Mouse (Mus musculus): Measurements from ENCODE around the gene Wdr93. TPM values are rescaled to one million over a fixed set of nuclear protein-coding genes. Genes with fewer than 3 reads are reported as not detected.

Gene Wdr93
- polyA plus RNA-seq, 1 experiment from 2014 or later = 1.3 TPM

- DNase-seq (ENCODE audit: low spot score) = no peak
- H3K27ac ChIP-seq (replicated peaks; ENCODE audit: low read depth, low read length) = no peak overlapping the region
- H3K9ac ChIP-seq (ENCODE audit: low read depth, low read length) = no peak overlapping the region
- no peaks in the 10 kb centered on the region for H3K9me3 ChIP-seq (ENCODE audit: control insufficient read depth, low read length)
- no peaks in the 10 kb centered on the region for H3K27me3 ChIP-seq (replicated peaks; ENCODE audit: control insufficient read depth, insufficient read depth, low read length)
- no peaks in the 10 kb centered on the region for H3K4me1 ChIP-seq (ENCODE audit: control insufficient read depth, insufficient read depth, low read length)
- WGBS = 70% methylated on average over 11 of the region's 11 CpGs
- H3K36me3 ChIP-seq (ENCODE audit: control insufficient read depth, insufficient read depth, low read length) = no peaks in the 10 kb centered on the region
- ATAC-seq (ENCODE audit: low read depth) = no peak
- H3K4me2 ChIP-seq (ENCODE audit: low read depth, low read length) = no peak overlapping the region
- no peak overlapping the region for H3K4me3 ChIP-seq (ENCODE audit: low read depth, low read length)
Measured at GRCm38 (mm10) chr7:79801391-79801790, 58.4 kb downstream of the Wdr93 start.

GRCm38 (mm10) chr7:79802037-79802436 lies 59.1 kb downstream of the Wdr93 start:
- Histone ChIP-seq H3K27me3 (replicated peaks; ENCODE audit: control insufficient read depth, insufficient read depth, low read length) (no peaks in the 10 kb centered on the region), H3K4me3 (ENCODE audit: low read depth, low read length) (no peak overlapping the region), H3K27ac (replicated peaks; ENCODE audit: low read depth, low read length) (no peak overlapping the region), H3K9me3 (ENCODE audit: control insufficient read depth, low read length) (no peaks in the 10 kb centered on the region), H3K36me3 (ENCODE audit: control insufficient read depth, insufficient read depth, low read length) (no peaks in the 10 kb centered on the region), H3K4me1 (ENCODE audit: control insufficient read depth, insufficient read depth, low read length) (no peaks in the 10 kb centered on the region), H3K9ac (ENCODE audit: low read depth, low read length) (no peak overlapping the region), H3K4me2 (ENCODE audit: low read depth, low read length) (no peak overlapping the region)
- ATAC-seq (ENCODE audit: low read depth) (no peak), DNase-seq (ENCODE audit: low spot score) (no peak)
- WGBS = 55% methylated on average over 5 of the region's 5 CpGs

DNA sequence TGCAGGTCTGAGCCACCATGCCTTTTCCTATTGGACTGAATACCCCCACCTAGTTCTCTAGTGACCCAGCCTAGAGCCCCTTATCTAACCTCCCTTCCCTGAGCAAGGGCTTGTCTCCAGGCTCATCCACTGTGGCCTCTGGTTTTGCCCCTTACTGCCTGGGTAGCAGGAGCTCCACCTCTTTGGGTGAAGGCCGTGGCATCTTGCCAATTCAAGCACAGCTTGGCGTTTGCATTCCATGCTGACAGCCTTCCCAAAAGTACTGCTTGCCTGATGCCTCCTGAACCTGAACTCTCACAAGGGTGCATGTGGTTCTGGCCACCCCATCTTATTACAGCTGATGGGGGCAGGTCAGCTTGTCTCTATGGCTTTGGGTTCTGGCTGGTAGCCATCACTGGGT lies 60.9 kb downstream of the Wdr93 start:
- Histone ChIP-seq H3K4me2 (ENCODE audit: low read depth, low read length) (no peak overlapping the region), H3K4me1 (ENCODE audit: control insufficient read depth, insufficient read depth, low read length) (no peaks in the 10 kb centered on the region), H3K36me3 (ENCODE audit: control insufficient read depth, insufficient read depth, low read length) (no peaks in the 10 kb centered on the region), H3K4me3 (ENCODE audit: low read depth, low read length) (no peak overlapping the region), H3K9ac (ENCODE audit: low read depth, low read length) (no peak overlapping the region), H3K27ac (replicated peaks; ENCODE audit: low read depth, low read length) (no peak overlapping the region), H3K9me3 (ENCODE audit: control insufficient read depth, low read length) (no peaks in the 10 kb centered on the region), H3K27me3 (replicated peaks; ENCODE audit: control insufficient read depth, insufficient read depth, low read length) (no peaks in the 10 kb centered on the region)
- DNase-seq (ENCODE audit: low spot score) (peak; percentile 63), ATAC-seq (ENCODE audit: low read depth) (0 out of 2 replicates have a peak, but pooled peaks have one; percentile 11)
- 38% methylated on average over 2 of the region's 2 CpGs for WGBS

DNA sequence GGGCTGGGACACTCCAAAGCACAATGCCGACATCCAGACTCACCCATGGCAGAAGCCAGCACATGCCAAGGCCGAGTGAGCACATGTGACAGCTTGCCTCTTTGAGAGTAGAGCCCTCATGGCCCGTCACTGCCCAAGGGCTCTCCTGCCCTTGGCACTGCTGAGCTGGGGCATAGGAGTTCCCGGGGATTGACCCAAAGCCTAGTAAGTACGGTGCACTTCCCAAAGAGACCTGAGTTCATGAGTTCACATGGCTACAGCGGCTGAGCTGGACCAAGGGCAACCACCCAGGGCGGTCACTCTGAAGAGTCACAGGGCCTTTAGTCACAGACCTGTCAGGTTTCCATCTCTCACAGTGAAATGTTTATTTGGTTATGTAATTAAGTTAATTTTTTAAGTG lies 65.6 kb downstream of the Wdr93 start:
- no peak for ATAC-seq (ENCODE audit: low read depth)

GRCm38 (mm10) chr7:79810611-79811506 lies 67.9 kb downstream of the Wdr93 start, which contains the start of gene Mesp2:
TSS of gene Mesp2 (plus strand) at chr7:79810727.
- no peaks in the 10 kb centered on the region for H3K9me3 ChIP-seq (ENCODE audit: control insufficient read depth, low read length)
- H3K4me3 ChIP-seq (ENCODE audit: low read depth, low read length) = peak within 1 kb of the TSS; percentile 28
- DNase-seq (ENCODE audit: low spot score) (peak; percentile 83), ATAC-seq (ENCODE audit: low read depth) (peak; percentile 74; the same call in 1 of the 2 replicates)
- no peak within 1 kb of the TSS for H3K27ac ChIP-seq (replicated peaks; ENCODE audit: low read depth, low read length)
- H3K9ac ChIP-seq (ENCODE audit: low read depth, low read length) = peak within 1 kb of the TSS; percentile 57
- peak within 1 kb of the TSS; percentile 51 for H3K4me2 ChIP-seq (ENCODE audit: low read depth, low read length)
- H3K4me1 ChIP-seq (ENCODE audit: control insufficient read depth, insufficient read depth, low read length) = 0 out of 2 replicates have a peak, but pooled peaks cover 2% of the 10 kb centered on the region
- H3K27me3 ChIP-seq (replicated peaks; ENCODE audit: control insufficient read depth, insufficient read depth, low read length) = peaks cover 17% of the 10 kb centered on the region
- WGBS = 40% methylated on average over 28 of the region's 71 CpGs
- H3K36me3 ChIP-seq (ENCODE audit: control insufficient read depth, insufficient read depth, low read length) = no peaks in the 10 kb centered on the region

More for the DNA sequence above, 65.6 kb downstream of the Wdr93 start:
- H3K9me3 ChIP-seq (ENCODE audit: control insufficient read depth, low read length) = no peaks in the 10 kb centered on the region
- H3K9ac ChIP-seq (ENCODE audit: low read depth, low read length) = no peak overlapping the region
- no peaks in the 10 kb centered on the region for H3K4me1 ChIP-seq (ENCODE audit: control insufficient read depth, insufficient read depth, low read length)
- H3K4me2 ChIP-seq (ENCODE audit: low read depth, low read length) = no peak overlapping the region
- H3K27ac ChIP-seq (replicated peaks; ENCODE audit: low read depth, low read length) = no peak overlapping the region
- H3K4me3 ChIP-seq (ENCODE audit: low read depth, low read length) = no peak overlapping the region
- no peak for DNase-seq (ENCODE audit: low spot score)
- peaks cover 17% of the 10 kb centered on the region for H3K27me3 ChIP-seq (replicated peaks; ENCODE audit: control insufficient read depth, insufficient read depth, low read length)
- no peaks in the 10 kb centered on the region for H3K36me3 ChIP-seq (ENCODE audit: control insufficient read depth, insufficient read depth, low read length)
- 80% methylated on average over 7 of the region's 7 CpGs for WGBS

DNA sequence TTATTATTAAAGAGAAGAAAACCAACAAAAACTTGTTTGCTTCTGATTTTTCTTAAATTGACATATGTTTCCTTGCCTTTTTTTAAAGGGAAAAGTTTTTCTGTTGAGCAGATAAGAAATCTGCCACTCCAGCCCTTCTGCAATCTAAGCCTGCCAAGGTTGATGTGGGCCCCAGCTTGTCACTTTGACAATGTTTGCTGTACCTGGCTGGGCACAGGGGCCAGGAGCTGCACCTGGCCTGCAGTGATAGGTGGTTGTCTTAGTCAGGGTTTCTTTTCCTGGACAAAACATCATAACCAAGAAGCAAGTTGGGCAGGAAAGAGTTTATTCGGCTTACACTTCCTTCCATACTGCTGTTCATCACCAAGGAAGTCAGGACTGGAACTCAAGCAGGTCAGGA lies 70.4 kb downstream of the Wdr93 start:
- Histone ChIP-seq H3K27me3 (replicated peaks; ENCODE audit: control insufficient read depth, insufficient read depth, low read length) (peaks cover 17% of the 10 kb centered on the region), H3K4me2 (ENCODE audit: low read depth, low read length) (no peak overlapping the region), H3K27ac (replicated peaks; ENCODE audit: low read depth, low read length) (no peak overlapping the region), H3K4me3 (ENCODE audit: low read depth, low read length) (no peak overlapping the region), H3K9ac (ENCODE audit: low read depth, low read length) (no peak overlapping the region), H3K36me3 (ENCODE audit: control insufficient read depth, insufficient read depth, low read length) (no peaks in the 10 kb centered on the region), H3K9me3 (ENCODE audit: control insufficient read depth, low read length) (no peaks in the 10 kb centered on the region), H3K4me1 (ENCODE audit: control insufficient read depth, insufficient read depth, low read length) (0 out of 2 replicates have a peak, but pooled peaks cover 2% of the 10 kb centered on the region)
- 82% methylated on average over 1 of the region's 1 CpGs for WGBS
- DNase-seq (ENCODE audit: low spot score) = no peak
- ATAC-seq (ENCODE audit: low read depth) = no peak

GRCm38 (mm10) chr7:79818321-79818720 lies 75.4 kb downstream of the Wdr93 start:
- Histone ChIP-seq H3K4me2 (ENCODE audit: low read depth, low read length) (no peak overlapping the region), H3K36me3 (ENCODE audit: control insufficient read depth, insufficient read depth, low read length) (no peaks in the 10 kb centered on the region), H3K4me3 (ENCODE audit: low read depth, low read length) (no peak overlapping the region), H3K27ac (replicated peaks; ENCODE audit: low read depth, low read length) (no peak overlapping the region), H3K9me3 (ENCODE audit: control insufficient read depth, low read length) (no peaks in the 10 kb centered on the region), H3K27me3 (replicated peaks; ENCODE audit: control insufficient read depth, insufficient read depth, low read length) (no peaks in the 10 kb centered on the region), H3K4me1 (ENCODE audit: control insufficient read depth, insufficient read depth, low read length) (peaks cover 5% of the 10 kb centered on the region; the same call in 1 of the 2 replicates), H3K9ac (ENCODE audit: low read depth, low read length) (no peak overlapping the region)
- ATAC-seq (ENCODE audit: low read depth) = no peak
- no peak for DNase-seq (ENCODE audit: low spot score)
- 5% methylated on average over 6 of the region's 6 CpGs for WGBS

DNA sequence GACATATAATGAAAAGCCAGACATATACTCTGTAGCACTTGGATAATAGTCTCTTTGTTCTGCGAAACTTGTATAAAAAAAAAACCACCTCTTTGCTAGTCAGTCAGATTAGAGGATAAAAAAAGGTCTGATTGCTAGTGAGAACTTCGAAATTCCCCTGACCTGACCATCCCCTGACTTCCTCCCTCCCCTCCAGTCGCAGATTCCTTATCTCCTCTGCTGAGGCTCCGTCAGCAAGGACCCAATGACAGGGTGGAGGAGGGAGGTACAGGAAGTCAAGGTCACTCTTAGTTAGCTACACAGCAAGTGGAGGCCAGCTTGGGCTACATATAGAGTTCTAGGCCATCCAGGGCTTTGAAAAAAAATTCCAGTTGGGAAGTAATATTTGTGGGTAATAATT lies 76.6 kb downstream of the Wdr93 start:
- H3K4me1 ChIP-seq (ENCODE audit: control insufficient read depth, insufficient read depth, low read length) = peaks cover 5% of the 10 kb centered on the region; the same call in 1 of the 2 replicates
- no peaks in the 10 kb centered on the region for H3K27me3 ChIP-seq (replicated peaks; ENCODE audit: control insufficient read depth, insufficient read depth, low read length)
- DNase-seq (ENCODE audit: low spot score) (no peak), ATAC-seq (ENCODE audit: low read depth) (no peak)
- WGBS = 39% methylated on average over 4 of the region's 4 CpGs
- peaks cover 2% of the 10 kb centered on the region; the same call in 1 of the 2 replicates for H3K9me3 ChIP-seq (ENCODE audit: control insufficient read depth, low read length)
- no peak overlapping the region for H3K9ac ChIP-seq (ENCODE audit: low read depth, low read length)
- H3K36me3 ChIP-seq (ENCODE audit: control insufficient read depth, insufficient read depth, low read length) = peaks cover 4% of the 10 kb centered on the region; the same call in 1 of the 2 replicates
- no peak overlapping the region for H3K27ac ChIP-seq (replicated peaks; ENCODE audit: low read depth, low read length)
- H3K4me2 ChIP-seq (ENCODE audit: low read depth, low read length) = no peak overlapping the region
- H3K4me3 ChIP-seq (ENCODE audit: low read depth, low read length) = no peak overlapping the region

All from embryonic facial prominence, embryonic 14.5 days (tissue).